Mouse (Mus musculus) megakaryocyte progenitor cell, adult 5-6 weeks (primary cell): Measurements from ENCODE around the gene Tmem189. TPM values are rescaled to one million over a fixed set of nuclear protein-coding genes. Genes with fewer than 3 reads are reported as not detected.
A peak's percentile ranks its signal among the peaks of the same experiment; 100 is the strongest.

ENCODE experiments used
- ATAC-seq: replicated peaks from 2 replicates; pipeline ENCODE4 v1.8.0; 2016; ENCODE audit warnings: mild to moderate bottlenecking, moderate TSS enrichment, inconsistent platforms; ENCODE audit not compliant: poor library complexity
- total RNA-seq, 2 experiments: library from RNA; stranded (forward) in 1 of 2; stranded (reverse) in 1 of 2; fragments of 157-497, 149-512 nt in 1 of 2; fragments of 200-1000 nt in 1 of 2; gene quantifications; 2 replicates each; pipeline versions ENCODE4 v1.2.3 to v1.2.4; 2015 to 2017

Gene Tmem189
- total RNA-seq, 2 experiments from 2014 or later = 18.0 to 20.0 TPM

DNA sequence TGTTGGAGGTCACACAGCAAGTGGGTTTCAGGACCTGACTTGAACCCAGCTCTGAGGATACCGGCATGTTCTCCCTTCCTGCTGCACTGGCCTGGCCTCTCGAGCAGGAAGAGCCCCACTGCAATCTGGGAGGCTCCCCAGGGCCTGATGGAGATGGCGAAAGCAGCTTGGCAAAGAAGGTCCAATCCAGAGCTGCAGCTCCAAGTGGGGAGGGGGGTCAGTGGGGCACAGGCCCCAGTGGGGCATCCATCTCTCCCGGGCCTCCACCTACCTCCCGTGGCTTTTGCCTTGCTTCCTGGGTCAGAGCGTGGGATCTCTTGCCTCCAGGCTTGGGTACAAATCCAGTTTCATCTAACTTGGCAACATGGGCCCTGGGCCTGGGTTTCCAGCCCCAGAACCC is 12.5 kb upstream of the Tmem189 start:
- ATAC-seq = no peak

DNA sequence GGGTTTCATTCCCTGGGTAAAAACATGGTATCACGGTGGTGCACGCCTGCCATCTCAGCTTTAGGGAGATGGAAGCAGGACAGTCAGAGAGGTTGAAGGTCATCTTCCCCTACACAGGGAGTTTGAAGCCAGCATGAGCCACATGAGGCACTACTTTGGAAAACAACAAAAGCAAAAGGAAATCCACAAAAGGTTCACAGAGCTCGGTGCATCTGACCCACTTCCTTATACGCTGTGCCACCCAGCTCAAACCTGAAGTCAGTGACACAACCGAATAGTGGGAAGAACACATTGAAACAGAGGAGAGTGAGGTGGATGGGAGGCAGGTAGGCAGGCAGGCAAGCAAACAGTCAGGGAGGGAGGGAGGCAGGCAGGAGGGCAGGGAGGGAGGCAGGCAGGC is 11.8 kb upstream of the Tmem189 start:
- ATAC-seq = peak; percentile 43; the same call in 1 of the 2 replicates

DNA sequence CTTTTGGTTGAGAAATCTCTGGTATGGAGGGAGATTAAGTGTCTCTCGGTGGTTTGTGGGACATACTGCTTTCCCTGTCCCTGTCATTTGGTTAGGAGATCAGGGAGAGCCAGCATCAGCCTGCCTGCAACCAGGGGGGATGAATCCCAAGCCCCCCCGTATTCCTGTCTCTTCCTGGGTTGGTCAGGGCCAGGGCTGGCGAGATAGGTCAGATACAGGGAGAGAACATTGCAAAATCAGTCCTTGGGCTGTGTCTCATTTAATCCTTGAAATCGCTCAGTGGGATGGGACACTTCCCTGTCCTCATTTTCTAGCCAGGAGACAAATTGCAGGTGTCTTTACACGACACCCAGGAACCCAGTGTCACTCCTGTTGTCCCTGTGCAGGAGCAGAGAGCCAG is 10.4 kb upstream of the Tmem189 start:
- ATAC-seq = no peak

- ATAC-seq = peak; percentile 90
These were observed 8.3 kb upstream of the Tmem189 start for GRCm38 (mm10) chr2:167697902-167698301.

- ATAC-seq = no peak
These were observed 6.5 kb upstream of the Tmem189 start for GRCm38 (mm10) chr2:167696143-167696542.

GRCm38 (mm10) chr2:167695491-167695890 is 5.9 kb upstream of the Tmem189 start:
- no peak for ATAC-seq

DNA sequence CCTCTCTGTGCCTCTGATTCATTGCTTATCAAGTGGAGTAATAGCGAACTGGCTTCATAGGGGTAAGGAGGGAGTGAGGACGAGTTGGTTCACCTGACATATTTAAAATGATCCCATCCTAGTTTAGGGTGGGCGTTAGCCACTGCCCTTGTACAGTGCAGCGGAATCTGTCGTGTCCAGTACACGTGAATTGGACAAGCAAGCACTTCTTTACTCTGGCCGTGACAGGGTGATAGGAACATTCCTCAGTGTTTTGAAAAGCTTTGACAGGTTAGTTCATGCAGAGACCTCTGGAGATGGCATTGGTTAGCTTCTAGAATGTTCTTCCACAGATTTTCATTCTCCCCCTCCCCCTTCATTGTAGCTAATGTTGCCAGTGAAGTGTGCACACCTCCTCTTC is 5.3 kb upstream of the Tmem189 start:
- ATAC-seq = no peak

DNA sequence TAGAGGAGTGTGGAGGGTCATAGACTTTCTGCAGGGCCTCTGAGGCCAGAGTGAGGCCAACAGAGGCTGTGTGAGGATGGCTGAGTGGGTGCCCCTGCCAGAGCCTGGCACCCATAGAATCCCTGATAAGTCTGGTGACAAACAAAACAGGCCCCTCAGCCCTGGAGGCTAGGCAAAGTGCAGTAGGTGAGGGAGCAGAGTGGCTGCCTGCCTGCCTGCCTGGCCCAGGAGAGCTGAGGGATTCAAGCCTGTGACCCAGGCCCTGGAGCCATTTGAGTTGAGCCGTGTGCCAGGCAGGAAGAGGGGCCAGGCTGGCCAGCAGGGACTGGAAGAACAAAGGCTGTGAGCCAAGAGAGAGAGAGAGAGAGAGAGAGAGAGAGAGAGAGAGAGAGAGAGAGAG is 4.6 kb upstream of the Tmem189 start:
- ATAC-seq = no peak

DNA sequence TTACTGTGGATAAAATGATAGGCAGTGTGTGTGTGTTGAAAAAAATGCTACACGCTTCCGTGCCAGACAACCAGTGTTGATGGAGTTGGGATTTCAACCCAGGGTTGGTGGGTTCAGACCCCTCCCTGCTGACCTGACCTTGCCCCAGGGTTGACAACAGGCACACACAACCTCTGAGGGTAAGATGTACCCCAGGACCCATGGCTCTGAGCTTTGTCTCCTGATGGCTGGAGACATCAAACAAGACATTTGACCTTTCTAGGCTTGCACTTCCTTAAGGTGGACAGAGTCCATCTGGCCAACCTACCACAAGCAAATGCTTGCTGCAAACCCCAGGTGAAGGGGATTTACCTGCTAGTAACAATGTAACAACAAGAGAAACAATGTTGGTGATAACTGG is 3.9 kb upstream of the Tmem189 start:
- ATAC-seq = no peak

- no peak for ATAC-seq
These were observed 3.2 kb upstream of the Tmem189 start for GRCm38 (mm10) chr2:167692831-167693230.

DNA sequence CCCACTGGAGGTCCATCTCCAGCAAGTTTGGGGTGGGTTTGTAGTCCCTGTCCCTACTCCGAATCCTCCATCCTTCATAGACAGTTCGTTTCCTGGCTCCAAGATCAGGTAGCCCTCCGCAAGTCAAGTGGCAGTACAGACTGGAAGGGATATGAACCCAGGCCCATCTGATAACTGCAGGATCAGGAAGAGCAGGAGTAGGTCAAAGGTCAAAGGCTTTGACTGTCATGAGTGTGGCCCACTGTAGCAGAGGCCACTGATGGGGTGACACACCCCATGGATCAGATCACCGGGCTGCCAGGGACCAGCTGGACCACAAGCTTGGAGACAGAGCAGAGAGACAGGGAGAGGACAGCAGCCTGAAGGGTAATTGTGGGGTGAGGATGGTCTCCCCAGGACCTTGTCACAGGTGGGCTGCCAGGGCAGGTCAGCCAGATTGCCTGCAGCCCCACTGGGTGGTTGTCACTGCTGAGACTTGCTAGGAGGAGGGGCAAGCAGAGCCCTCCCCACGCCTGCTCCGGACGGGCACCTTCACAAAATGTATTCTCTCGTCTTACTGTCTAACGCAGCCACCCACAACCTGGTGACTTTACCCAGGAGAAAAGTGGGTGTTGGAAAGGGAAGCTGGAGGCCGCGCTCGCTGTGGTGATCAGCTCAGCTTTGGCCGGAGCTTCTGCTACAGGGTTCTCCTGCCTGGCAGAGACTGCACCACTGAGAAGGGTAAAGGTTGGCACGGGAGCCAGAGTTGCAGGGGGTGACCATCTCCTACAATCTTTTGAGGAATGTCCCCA is 2.4 kb upstream of the Tmem189 start:
- ATAC-seq = no peak

- ATAC-seq = no peak
These were observed 1.8 kb upstream of the Tmem189 start for GRCm38 (mm10) chr2:167691410-167691809.

DNA sequence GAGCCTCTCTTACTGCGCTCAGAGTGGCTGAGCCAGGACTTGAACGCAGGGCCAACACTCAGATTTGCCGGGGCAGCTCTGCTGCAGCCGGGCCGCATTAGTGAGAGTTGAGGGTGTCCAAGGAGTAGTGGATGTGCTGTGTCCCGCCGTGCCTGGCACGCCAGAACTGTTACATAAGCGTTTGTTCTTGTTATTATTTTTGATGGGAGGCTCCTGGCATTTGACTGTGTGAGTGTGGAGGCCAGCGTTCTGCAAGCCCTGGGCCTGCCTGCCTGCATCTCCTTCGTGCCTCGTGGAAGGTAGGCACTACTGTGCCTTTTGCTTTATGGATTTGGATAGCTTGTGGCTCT is 1.3 kb upstream of the Tmem189 start:
- ATAC-seq = no peak

- ATAC-seq = no peak
These were observed 768 bp upstream of the Tmem189 start for GRCm38 (mm10) chr2:167690219-167690961.

GRCm38 (mm10) chr2:167688498-167689451 is 847 bp downstream of the Tmem189 start, which contains the start of gene Cebpb:
Gene Cebpb, plus strand, starts transcription at chr2:167688915.
- ATAC-seq = peak; percentile 43

GRCm38 (mm10) chr2:167688126-167688497 is 1.5 kb downstream of the Tmem189 start:
- ATAC-seq = peak; percentile 7; the same call in 1 of the 2 replicates

DNA sequence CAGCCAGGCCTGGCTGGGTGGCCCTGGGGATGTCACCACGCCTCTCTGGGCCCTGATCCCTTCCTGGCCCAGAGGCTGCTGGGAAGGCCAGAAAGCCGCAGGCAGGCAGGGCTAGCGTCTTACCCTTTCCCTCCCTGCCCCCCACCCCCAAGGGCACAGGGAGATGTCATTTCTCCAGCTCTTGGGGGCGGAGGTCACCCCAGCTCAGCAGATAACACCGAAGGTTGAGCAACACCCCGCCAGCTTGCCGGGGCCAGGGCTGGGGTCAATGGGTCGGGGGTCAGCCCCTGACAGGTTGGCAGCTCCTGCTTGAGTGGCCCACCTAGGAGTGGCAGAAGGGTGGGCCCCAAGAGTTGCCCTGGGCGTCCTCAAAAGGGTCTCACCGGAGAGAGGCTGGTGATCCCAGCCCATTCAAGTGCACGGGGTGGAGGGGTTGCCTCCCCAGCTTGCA is 1.9 kb downstream of the Tmem189 start:
- ATAC-seq = no peak

DNA sequence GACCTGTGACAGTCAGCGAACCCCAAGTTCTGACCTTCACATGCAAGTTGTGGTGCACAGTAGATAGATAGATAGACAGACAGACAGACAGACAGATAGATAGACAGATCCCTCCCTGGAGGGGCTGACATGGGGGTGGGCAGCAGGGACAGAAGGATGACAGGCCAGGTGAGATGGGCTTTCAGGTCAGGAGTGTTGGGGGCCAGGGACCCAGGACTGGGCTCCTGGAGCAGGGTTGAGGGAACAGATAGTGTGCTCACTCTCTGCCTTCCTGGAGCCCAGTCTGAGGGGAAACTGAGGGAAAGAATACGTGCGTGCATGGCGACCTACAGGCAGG is 2.4 kb downstream of the Tmem189 start:
- no peak for ATAC-seq

GRCm38 (mm10) chr2:167686382-167687249 is 3.0 kb downstream of the Tmem189 start:
- ATAC-seq = no peak; the same call in 1 of the 2 replicates

GRCm38 (mm10) chr2:167685865-167686264 is 3.8 kb downstream of the Tmem189 start:
- no peak for ATAC-seq
